Mouse (Mus musculus): ENCODE measurements at regions not wholly inside any gene's neighbourhood (a gene's known extent, or its start where the extent isn't known, plus 50 kb on each side); places are given as distances from the start of the nearest gene placed in this dataset.

- DNase-seq (ENCODE audit: low read depth, low spot score): peak; percentile 22
Measured at GRCm38 (mm10) chr9:93777784-93778402, 760.0 kb downstream of the 1190002N15Rik start.

Measured in brain, embryonic 18.5 days (tissue).